Mouse (Mus musculus): ENCODE results near the gene Cox8b. TPM values are rescaled to one million over a fixed set of nuclear protein-coding genes. Genes with fewer than 3 reads are reported as not detected.

Cox8b gene
- not detected for polyA plus RNA-seq (2017; shearing (Covaris generic))

DNA sequence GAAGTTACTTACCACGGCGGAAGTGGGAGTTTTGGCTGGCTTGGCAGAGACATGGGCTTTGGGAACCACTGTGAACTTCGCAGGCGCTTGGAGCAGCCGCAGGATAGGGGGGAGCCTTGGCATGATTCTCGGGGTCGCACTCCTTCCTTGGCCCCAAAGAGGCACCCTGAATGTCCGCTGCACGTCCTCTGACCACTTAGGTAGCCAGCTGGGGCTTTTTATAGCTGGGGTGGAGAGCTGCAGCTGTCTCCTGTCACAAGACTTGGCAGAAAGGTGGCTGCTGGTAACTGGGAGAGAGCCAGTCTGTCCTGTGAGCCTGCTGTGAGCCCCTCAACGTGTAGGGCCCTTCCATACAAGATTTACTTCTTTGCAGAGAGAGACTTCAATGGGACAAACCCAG, at the start of gene Cox8b:
Cox8b (minus strand) TSS at position 227 of the 400 bp plus-strand sequence.

DNA sequence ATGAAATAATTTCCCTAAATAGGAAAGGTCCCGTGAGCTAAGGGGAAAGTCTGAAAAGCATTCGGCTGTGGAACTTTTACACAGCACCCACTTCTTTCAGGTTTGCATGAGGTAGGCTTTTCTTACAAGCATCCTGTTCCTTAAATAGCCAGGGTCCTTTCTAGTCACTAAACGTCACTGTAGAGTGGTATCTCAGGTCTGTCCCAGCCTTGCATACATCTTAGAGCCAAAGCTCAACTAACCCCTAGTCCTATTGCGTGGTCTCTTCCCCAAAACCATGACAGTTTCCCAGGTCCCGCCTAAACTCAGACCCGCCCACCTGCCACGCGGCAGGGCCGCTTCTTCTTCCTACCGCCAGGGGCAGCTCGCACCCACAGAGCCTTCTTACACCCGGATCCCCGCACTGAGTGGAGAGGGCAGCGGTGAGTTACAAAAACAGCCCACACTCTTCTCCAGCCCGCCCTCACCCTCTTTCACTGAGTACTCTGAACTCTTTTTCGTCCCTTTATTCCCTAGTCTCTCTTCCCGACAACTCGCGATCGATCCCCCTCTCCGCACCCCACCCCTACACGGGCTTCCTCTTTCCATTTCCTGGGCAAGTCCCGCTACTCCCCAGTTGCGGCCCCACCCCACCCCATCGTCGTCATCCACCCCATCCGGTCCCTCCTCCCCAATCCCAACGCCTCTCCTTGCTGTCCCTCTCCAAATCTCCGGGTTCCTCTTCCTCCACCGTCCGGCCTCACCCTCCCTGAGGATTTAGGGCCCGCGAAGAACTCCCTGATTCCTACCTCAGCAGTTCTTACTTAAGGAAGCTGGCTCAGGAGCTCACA, 41.2 kb upstream of the Cox8b start, which contains the start of gene Pgghg:
Pgghg (plus strand) TSS at position 170 of the 830 bp plus-strand sequence.

DNA sequence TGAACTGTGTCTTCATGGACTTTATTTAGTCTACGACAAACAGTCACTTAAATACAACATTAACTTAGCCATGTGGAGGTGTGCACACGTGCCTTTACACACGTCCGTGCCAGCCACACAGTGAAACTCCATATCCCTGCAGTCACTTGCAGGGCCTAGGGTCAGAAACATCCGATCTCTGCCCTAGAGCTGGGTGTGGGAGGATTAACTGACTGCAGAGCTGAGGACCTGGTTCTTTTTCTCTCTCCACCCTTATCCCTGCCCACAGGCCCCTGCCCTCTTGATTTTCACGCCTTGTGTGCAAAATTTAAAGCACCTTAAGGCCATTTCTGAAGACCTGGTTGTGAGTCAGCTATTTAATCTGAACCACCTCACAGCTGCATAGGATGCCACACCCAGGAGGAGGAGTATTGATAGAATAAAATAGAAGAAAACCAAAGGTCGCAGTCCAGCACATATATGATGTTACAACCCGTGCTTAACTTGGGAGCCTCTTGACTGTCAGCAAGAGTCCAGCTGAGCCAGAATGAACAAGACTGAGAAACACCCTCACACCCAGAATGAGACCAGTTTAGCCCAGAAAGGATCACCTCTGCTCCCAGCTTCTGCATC, 20.3 kb upstream of the Cox8b start, which contains the start of gene Nlrp6:
Nlrp6 (plus strand) TSS at position 485 of the 612 bp plus-strand sequence.

DNA sequence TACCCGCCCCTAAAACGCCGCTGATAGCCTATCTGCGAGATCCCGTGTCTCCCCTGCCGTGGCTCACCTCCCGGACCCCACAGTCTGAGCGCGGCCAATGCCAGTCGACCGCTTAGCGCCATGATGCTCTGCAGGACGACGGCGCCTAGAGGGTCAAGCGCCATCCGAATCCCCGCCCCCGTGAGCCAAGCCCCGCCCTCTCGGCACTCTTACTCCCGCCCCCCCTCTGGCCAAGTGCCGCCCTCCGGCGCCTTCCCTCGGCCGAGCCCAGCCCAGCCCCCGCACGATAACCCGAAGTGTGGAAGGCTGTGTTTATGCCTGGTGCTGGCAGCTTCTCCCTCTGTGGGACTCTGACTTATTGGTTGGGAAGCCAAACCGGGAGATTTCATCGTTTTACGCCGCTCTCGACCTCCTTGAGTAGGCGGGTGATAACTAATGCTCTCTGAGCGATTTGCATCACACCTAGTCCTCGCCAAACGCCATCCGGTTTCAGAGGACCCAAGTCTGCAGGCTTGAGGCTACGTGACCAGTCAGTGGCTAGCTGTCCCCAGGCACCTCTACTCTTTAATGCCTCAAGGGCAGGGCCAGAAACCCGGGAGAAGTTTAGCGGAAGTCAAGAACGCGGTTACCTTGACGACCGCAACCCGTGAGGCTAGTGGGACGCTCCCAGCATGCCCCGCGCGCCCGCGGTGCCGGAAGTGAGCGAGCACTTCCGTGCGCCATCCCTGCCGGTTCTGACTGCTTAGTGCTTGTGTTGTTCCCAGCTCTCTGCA, 18.4 kb downstream of the Cox8b start, which contains the start of the genes Psmd13 and Sirt3:
Psmd13 (plus strand) TSS at position 273 of the 773 bp plus-strand sequence.
Sirt3 (minus strand) TSS at position 614 of the 773 bp plus-strand sequence.

DNA sequence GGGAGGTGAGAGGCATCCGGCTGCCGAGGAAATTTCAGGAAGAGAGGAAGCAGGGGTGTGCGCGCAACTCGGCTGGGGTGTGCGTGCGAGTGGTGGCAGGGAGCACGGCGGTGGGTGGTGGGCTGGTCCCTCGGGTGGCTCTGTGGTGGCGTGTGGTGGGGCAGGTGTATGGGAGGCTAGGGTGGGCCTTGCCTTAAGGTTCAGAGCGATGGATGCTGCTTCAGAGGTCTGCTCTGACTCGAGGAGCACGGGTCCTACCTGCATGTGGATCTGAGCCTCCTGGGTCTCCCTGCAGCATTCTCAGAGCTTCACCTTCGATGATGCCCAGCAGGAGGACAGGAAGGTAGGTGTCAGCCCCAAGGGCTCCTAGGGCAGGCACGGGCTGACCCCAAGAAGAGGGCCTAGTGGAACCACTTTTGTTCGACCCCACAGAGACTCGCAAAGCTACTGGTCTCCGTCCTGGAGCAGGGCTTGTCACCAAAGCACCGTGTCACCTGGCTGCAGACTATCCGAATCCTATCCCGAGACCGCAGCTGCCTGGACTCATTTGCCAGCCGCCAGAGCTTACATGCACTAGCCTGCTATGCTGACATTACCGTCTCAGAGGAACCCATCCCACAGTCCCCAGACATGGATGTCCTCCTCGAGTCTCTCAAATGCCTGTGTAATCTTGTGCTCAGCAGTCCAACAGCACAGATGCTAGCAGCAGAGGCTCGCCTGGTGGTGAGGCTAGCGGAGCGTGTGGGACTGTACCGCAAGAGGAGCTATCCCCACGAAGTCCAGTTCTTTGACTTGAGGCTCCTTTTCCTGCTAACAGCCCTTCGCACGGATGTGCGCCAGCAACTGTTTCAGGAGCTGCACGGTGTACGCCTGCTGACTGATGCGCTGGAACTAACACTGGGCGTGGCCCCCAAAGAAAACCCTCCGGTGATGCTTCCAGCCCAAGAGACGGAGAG, 42.4 kb downstream of the Cox8b start, which contains the start of gene Bet1l:
Bet1l (minus strand) TSS at position 28 of the 956 bp plus-strand sequence.

DNA sequence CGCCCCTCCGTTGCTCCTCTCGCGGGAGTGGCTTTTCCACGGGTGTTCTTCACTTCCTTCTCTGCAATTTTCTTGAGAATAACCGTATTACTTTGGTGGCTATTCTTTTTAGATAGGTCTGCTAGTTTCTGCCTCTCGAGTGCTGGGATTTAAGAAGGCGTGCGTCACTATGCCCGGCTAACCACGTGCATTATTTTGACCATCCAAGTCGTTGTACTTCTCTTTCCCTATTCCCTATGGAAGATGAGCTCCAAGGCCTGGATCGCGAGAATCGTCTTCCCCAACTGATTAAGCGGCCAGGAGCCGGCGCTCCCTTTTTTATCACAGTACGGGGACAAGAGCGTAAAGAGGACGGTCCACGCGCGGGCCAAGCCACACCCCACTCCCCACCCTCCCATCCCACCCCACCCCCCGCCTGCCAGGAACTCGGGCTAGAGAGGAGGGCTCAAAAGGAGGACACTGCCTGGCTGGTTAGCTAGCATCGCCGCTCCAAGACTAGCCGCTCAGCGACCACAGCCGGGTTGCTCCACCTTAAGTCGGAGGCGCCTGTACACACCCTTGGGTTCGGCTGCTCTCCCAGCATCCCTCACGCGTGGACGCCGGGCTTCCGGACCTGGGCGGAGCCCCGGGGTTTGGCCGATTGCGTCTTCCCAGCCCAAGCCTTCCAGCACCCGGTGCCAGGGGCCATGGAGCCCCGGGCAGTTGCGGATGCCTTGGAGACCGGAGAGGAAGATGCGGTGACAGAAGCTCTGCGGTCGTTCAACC, 43.3 kb downstream of the Cox8b start, which contains the start of gene Ric8a:
Ric8a (plus strand) TSS at position 173 of the 765 bp plus-strand sequence.

DNA sequence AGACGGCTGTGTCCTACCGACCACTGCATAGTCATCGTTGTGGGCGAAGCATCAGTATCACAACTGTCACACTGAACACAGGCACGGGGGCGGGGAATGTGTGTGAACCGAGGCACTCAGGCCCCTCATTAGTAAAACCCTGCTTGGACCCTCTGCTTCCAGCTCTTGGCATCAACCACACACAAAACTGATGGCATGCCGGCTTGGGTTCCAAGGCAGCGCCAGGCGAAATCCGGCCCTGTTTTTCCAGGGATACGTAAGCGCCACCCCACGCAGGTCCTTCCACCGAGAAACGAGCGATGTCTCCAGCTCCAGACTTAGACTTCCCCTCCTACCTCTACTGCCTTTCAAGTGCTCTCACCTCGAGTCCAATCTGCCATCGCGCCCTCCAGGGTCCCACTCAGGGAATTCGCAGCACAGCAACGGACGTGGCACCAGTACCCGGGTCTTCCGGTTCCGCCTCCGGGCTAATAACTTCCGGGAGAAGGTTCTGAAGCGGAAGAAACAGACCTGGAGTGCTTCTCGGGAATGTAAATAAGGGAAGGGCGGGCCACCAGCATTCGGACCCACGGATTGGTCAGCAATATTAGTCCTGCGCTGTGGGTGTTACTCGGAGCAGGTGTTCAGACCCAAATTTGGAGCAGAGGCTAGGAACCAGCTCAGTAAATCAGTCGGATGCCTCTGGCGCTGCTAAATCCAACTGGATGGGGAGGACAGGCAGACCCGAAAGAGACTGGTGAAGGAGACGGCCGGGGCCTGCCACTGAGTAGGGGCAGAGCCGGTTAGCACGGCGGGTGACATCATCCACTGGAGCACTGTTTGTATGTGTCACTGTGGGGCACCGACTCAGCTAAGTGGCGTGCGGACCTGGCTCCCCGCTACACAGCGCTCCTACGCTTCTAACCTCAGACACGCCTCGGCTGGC, 44.1 kb downstream of the Cox8b start, which contains the start of gene Gm45785:
Gm45785 (minus strand) TSS at position 472 of the 925 bp plus-strand sequence.

Other genes starting within 250 kb of the Cox8b start
- gene Olfr539, start 240.5 kb downstream of the Cox8b start, polyA plus RNA-seq (2017; shearing (Covaris generic)): 0.21 TPM
- gene Olfr45, start 218.5 kb downstream of the Cox8b start, polyA plus RNA-seq (2017; shearing (Covaris generic)): 0.06 TPM
- gene Olfr541, start 203.2 kb downstream of the Cox8b start, polyA plus RNA-seq (2017; shearing (Covaris generic)): not detected
- gene Cyp2e1, start 136.7 kb downstream of the Cox8b start, polyA plus RNA-seq (2017; shearing (Covaris generic)): not detected
- not detected for gene Syce1, start 112.6 kb downstream of the Cox8b start, polyA plus RNA-seq (2017; shearing (Covaris generic))
- 0.18 TPM for gene Zfp941, start 78.3 kb downstream of the Cox8b start, polyA plus RNA-seq (2017; shearing (Covaris generic))
- not detected for gene Urah, start 65.4 kb downstream of the Cox8b start, polyA plus RNA-seq (2017; shearing (Covaris generic))
- gene Scgb1c1, start 54.9 kb downstream of the Cox8b start, polyA plus RNA-seq (2017; shearing (Covaris generic)): not detected
- gene Odf3, start 52.6 kb downstream of the Cox8b start, polyA plus RNA-seq (2017; shearing (Covaris generic)): 0.30 TPM
- 1.3 TPM for gene Gm45785, start 44.1 kb downstream of the Cox8b start, polyA plus RNA-seq (2017; shearing (Covaris generic))
- 107 TPM for gene Ric8a, start 43.5 kb downstream of the Cox8b start, polyA plus RNA-seq (2017; shearing (Covaris generic))
- gene Bet1l, start 42.9 kb downstream of the Cox8b start, polyA plus RNA-seq (2017; shearing (Covaris generic)): 51.2 TPM
- 145 TPM for gene Psmd13, start 18.5 kb downstream of the Cox8b start, polyA plus RNA-seq (2017; shearing (Covaris generic))
- gene Sirt3, start 18.1 kb downstream of the Cox8b start, polyA plus RNA-seq (2017; shearing (Covaris generic)): 2.6 TPM
- gene Nlrp6, start 20.5 kb upstream of the Cox8b start, polyA plus RNA-seq (2017; shearing (Covaris generic)): 0.11 TPM
- 9.2 TPM for gene Pgghg, start 40.9 kb upstream of the Cox8b start, polyA plus RNA-seq (2017; shearing (Covaris generic))
- not detected for gene Ifitm5, start 49.8 kb upstream of the Cox8b start, polyA plus RNA-seq (2017; shearing (Covaris generic))
- not detected for gene Gm45717, start 55.5 kb upstream of the Cox8b start, polyA plus RNA-seq (2017; shearing (Covaris generic))
- 19.8 TPM for gene Ifitm2, start 55.5 kb upstream of the Cox8b start, polyA plus RNA-seq (2017; shearing (Covaris generic))
- gene Ifitm1, start 66.8 kb upstream of the Cox8b start, polyA plus RNA-seq (2017; shearing (Covaris generic)): 8.4 TPM
- 9.4 TPM for gene Ifitm3, start 110.3 kb upstream of the Cox8b start, polyA plus RNA-seq (2017; shearing (Covaris generic))
- not detected for gene Ifitm6, start 117.5 kb upstream of the Cox8b start, polyA plus RNA-seq (2017; shearing (Covaris generic))
- gene Gm17387, start 128.7 kb upstream of the Cox8b start, polyA plus RNA-seq (2017; shearing (Covaris generic)): not detected
- 19.2 TPM for gene B4galnt4, start 160.7 kb upstream of the Cox8b start, polyA plus RNA-seq (2017; shearing (Covaris generic))
- gene Pkp3, start 177.8 kb upstream of the Cox8b start, polyA plus RNA-seq (2017; shearing (Covaris generic)): 186 TPM
- gene Sigirr, start 200.1 kb upstream of the Cox8b start, polyA plus RNA-seq (2017; shearing (Covaris generic)): 69.4 TPM
- gene Ano9, start 217.4 kb upstream of the Cox8b start, polyA plus RNA-seq (2017; shearing (Covaris generic)): not detected
- gene Ptdss2, start 221.9 kb upstream of the Cox8b start, polyA plus RNA-seq (2017; shearing (Covaris generic)): 4.1 TPM